In the genomic region with DNA sequence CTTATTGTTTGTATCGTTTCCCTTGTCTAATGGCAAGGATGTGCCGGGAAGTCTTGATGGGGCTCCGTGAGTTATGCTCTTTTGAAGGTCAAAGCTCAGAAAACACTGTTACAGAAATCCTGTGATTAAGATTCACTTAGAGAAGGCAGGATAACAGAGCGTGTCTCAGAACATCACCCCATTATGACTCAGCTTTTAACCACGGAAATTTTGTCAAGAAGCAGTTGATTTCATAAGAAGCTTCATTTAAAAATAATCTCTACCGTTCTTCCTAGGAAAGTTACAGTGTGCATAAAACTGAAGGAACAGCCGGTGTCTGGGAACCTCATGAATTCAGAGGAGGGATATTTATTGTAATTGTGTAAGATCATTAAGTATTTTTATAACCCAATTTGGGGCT, we compare ENCODE assay signal across 19 mouse cellular contexts.
DNase-seq lines count a peak whose midpoint lies in the region; ATAC-seq and TF ChIP-seq lines count a peak whose summit lies in the region.
"Had no signal": no experiment of that assay in that cellular context is flagged by ENCODE, and none has a peak within 500 bp of the region (broad histone marks: within the 10 kb centered on the region; RNA-seq: fewer than 3 reads in every experiment).

No protein-coding gene starts in this region.

- DNase-seq in adrenal gland, adult (ENCODE audit: inconsistent age in 2 of 2, low spot score in 1 of 2): peak; percentile 44 to 74
- no peak for DNase-seq in adrenal gland, postnatal 10 days
- peak; percentile 13 for DNase-seq in lung, postnatal 0 days (ENCODE audit: low spot score)
- DNase-seq in lung, postnatal 10 days: no peak
- DNase-seq in Patski (ENCODE audit: low read depth, low spot score): peak; percentile 80
- no peak for DNase-seq in thymus, postnatal 36 days
- no peak for DNase-seq in spleen, postnatal 4 days (ENCODE audit: low spot score in 2 of 2)
- DNase-seq: cerebellum, adult 8-10 months; cerebellum, postnatal 36 days; kidney, adult 2 months; right cerebral cortex, postnatal 25 days; thymus, postnatal 14 days had no signal

- H3K36me3 ChIP-seq in lung, postnatal 0 days (ENCODE audit: insufficient read depth, low read length): no peaks in the 10 kb centered on the region
- no peaks in the 10 kb centered on the region for H3K36me3 ChIP-seq in macrophage (ENCODE audit: inconsistent target)
- H3K36me3 ChIP-seq: G1E had no signal

- TF ChIP-seq EP300 in lung, postnatal 0 days (IDR thresholded peaks at IDR 0.05): no peak

- H3K4me1 ChIP-seq in lung, postnatal 0 days (ENCODE audit: insufficient read depth, low read depth, low read length): no peaks in the 10 kb centered on the region
- H3K4me1 ChIP-seq: forebrain, embryonic 15.5 days; hindbrain, embryonic 15.5 days had no signal

- no peak for TF ChIP-seq CTCF in lung, postnatal 0 days (IDR thresholded peaks at IDR 0.05)
- TF ChIP-seq CTCF in Patski (IDR thresholded peaks at IDR 0.05): no peak

- H3K4me3 ChIP-seq in lung, postnatal 0 days (ENCODE audit: low read depth, low read length): no peak overlapping the region
- H3K4me3 ChIP-seq in macrophage (ENCODE audit: inconsistent target): no peak overlapping the region
- H3K4me3 ChIP-seq: forebrain, embryonic 15.5 days; hindbrain, embryonic 15.5 days had no signal

- WGBS in lung, postnatal 0 days: 76% methylated on average over 7 of the region's 7 CpGs
- WGBS in macrophage (ENCODE audit: missing documents): 60% methylated on average over 7 of the region's 7 CpGs

- no peak overlapping the region for H3K4me2 ChIP-seq in lung, postnatal 0 days (replicated peaks; ENCODE audit: low read depth, low read length)
- H3K4me2 ChIP-seq: forebrain, embryonic 15.5 days; heart, embryonic 11.5 days; hindbrain, embryonic 15.5 days; midbrain, embryonic 11.5 days had no signal

- no peak overlapping the region for H3K27ac ChIP-seq in lung, postnatal 0 days (ENCODE audit: low read length)
- peak overlapping the region; percentile 41 for H3K27ac ChIP-seq in macrophage
- H3K27ac ChIP-seq: forebrain, embryonic 15.5 days; hindbrain, embryonic 15.5 days; kidney, postnatal 0 days had no signal

- H3K79me2 ChIP-seq in macrophage (ENCODE audit: inconsistent target): no peaks in the 10 kb centered on the region

- no peaks in the 10 kb centered on the region for H3K27me3 ChIP-seq in lung, postnatal 0 days (replicated peaks; ENCODE audit: insufficient read depth, low read length)
- no peaks in the 10 kb centered on the region for H3K27me3 ChIP-seq in Patski
- H3K27me3 ChIP-seq: forebrain, embryonic 15.5 days; hindbrain, embryonic 15.5 days had no signal

- ATAC-seq in lung, postnatal 0 days: no peak
- ATAC-seq in Patski: peak; percentile 84
- ATAC-seq: forebrain, embryonic 15.5 days had no signal

- H3K9ac ChIP-seq in lung, postnatal 0 days (replicated peaks; ENCODE audit: low read depth): no peak overlapping the region
- H3K9ac ChIP-seq: forebrain, embryonic 15.5 days; hindbrain, embryonic 15.5 days had no signal

- POLR2A ChIA-PET in Patski (lab: Charles Lee): interaction anchor here (0.7 kb wide), 1 partner anchor 150 kb away, joined by 3 read pairs; no protein-coding TSS in a partner anchor

- in situ Hi-C loops in Patski (cut with MboI; ENCODE audit: low pct_unique_long_range_greater_than_20kb): no loop called here

- H3K9me3 ChIP-seq in lung, postnatal 0 days (ENCODE audit: low read length): no peaks in the 10 kb centered on the region
- H3K9me3 ChIP-seq: forebrain, embryonic 15.5 days; G1E; hindbrain, embryonic 15.5 days had no signal

- CTCF ChIA-PET in Patski (lab: Charles Lee): interaction anchor here (0.9 to 2.0 kb wide), 8 partner anchors 9 to 55 kb away, joined by 3 to 8 read pairs (median 4); no protein-coding TSS in a partner anchor

Comparison
In these comparisons a context has a peak if more than half of its experiments do, and no peak if none do; other contexts are left out.
1. DNase-seq: peak in adrenal gland, adult (2 of 2), lung, postnatal 0 days (single experiment) and Patski (single experiment); none in adrenal gland, postnatal 10 days (single experiment), lung, postnatal 10 days (single experiment), thymus, postnatal 36 days (0 of 2) and spleen, postnatal 4 days (0 of 2).